Mouse (Mus musculus): ENCODE data around the gene Mup3. TPM values are rescaled to one million over a fixed set of nuclear protein-coding genes. Genes with fewer than 3 reads are reported as not detected.
"Not testable (repeated sequence)": the region's sequence is repeated elsewhere in the genome, so short reads cannot be mapped to it uniquely, and the experiment has no call there.

The Mup3 gene
- polyA plus RNA-seq (2014; fragmentation: Nextera tagmentation; extraction: Ambion mirVana), result not detected in 2 replicates

DNA sequence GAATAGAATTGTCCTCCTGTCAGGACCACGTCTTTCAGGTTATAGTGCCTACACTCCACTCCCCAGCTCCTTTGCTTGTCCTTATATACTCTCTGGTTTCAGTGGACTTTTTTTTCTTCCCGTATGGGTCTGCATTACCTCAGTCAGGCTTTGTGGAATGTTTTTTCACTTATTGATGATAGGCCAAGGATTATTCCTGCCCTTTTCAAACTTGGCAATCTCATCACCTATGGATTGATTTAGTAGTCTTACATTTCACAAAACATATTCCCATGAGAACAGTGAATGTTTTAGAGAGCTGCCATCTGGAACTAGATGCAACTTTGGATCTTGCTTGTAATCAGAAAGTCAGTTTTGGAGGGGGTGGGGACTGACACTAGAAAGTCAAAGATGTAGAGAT lies at the start of gene Mup3:
Gene Mup3 (minus strand): TSS at position 102 of the 400 bp plus-strand sequence.
- ATAC-seq (replicated peaks; ENCODE audit: low FRiP score), result no peak
- Histone ChIP-seq H3K9me3 (ENCODE audit: control insufficient read depth, low read length) (no peaks in the 10 kb centered on the region), H3K4me2 (ENCODE audit: low read depth, low read length, severe bottlenecking) (no peak within 1 kb of the TSS), H3K4me3 (ENCODE audit: low read depth, low read length) (no peak within 1 kb of the TSS), H3K27me3 (ENCODE audit: control insufficient read depth, insufficient read depth, low read length) (no peaks in the 10 kb centered on the region), H3K9ac (ENCODE audit: low read length) (no peak within 1 kb of the TSS), H3K36me3 (ENCODE audit: control insufficient read depth, insufficient read depth, low read length) (no peaks in the 10 kb centered on the region), H3K4me1 (replicated peaks; ENCODE audit: control insufficient read depth, insufficient read depth, low read length) (no peaks in the 10 kb centered on the region), H3K27ac (ENCODE audit: low read depth, low read length) (no peak within 1 kb of the TSS)
- WGBS, result 69% methylated on average over 2 of the region's 2 CpGs
- DNase-seq (ENCODE audit: low spot score), result no peak

- no peak overlapping the region for H3K4me2 ChIP-seq (ENCODE audit: low read depth, low read length, severe bottlenecking)
- H3K27me3 ChIP-seq (ENCODE audit: control insufficient read depth, insufficient read depth, low read length), result no peaks in the 10 kb centered on the region
- ATAC-seq (replicated peaks; ENCODE audit: low FRiP score), result no peak
- H3K9ac ChIP-seq (ENCODE audit: low read length), result no peak overlapping the region
- no peaks in the 10 kb centered on the region for H3K36me3 ChIP-seq (ENCODE audit: control insufficient read depth, insufficient read depth, low read length)
- no peak for DNase-seq (ENCODE audit: low spot score)
- peaks cover 6% of the 10 kb centered on the region; the same call in 1 of the 2 replicates for H3K9me3 ChIP-seq (ENCODE audit: control insufficient read depth, low read length)
- no peaks in the 10 kb centered on the region for H3K4me1 ChIP-seq (replicated peaks; ENCODE audit: control insufficient read depth, insufficient read depth, low read length)
- H3K4me3 ChIP-seq (ENCODE audit: low read depth, low read length), result no peak overlapping the region
- H3K27ac ChIP-seq (ENCODE audit: low read depth, low read length), result no peak overlapping the region
- 71% methylated on average over 7 of the region's 7 CpGs for WGBS
These were observed 46.6 kb upstream of the Mup3 start for GRCm38 (mm10) chr4:62133706-62134105.

- not testable (repeated sequence) for H3K9ac ChIP-seq (ENCODE audit: low read length); H3K27ac ChIP-seq (ENCODE audit: low read depth, low read length); H3K27me3 ChIP-seq (ENCODE audit: control insufficient read depth, insufficient read depth, low read length); DNase-seq (ENCODE audit: low spot score); H3K36me3 ChIP-seq (ENCODE audit: control insufficient read depth, insufficient read depth, low read length); H3K9me3 ChIP-seq (ENCODE audit: control insufficient read depth, low read length); H3K4me2 ChIP-seq (ENCODE audit: low read depth, low read length, severe bottlenecking); H3K4me1 ChIP-seq (replicated peaks; ENCODE audit: control insufficient read depth, insufficient read depth, low read length); ATAC-seq (replicated peaks; ENCODE audit: low FRiP score); H3K4me3 ChIP-seq (ENCODE audit: low read depth, low read length)
- 70% methylated on average over 2 of the region's 2 CpGs for WGBS
These were observed 16.2 kb upstream of the Mup3 start for GRCm38 (mm10) chr4:62103366-62103765.

- DNase-seq (ENCODE audit: low spot score) (no peak), ATAC-seq (replicated peaks; ENCODE audit: low FRiP score) (no peak)
- Histone ChIP-seq H3K4me3 (ENCODE audit: low read depth, low read length) (no peak overlapping the region), H3K27ac (ENCODE audit: low read depth, low read length) (no peak overlapping the region), H3K9ac (ENCODE audit: low read length) (no peak overlapping the region), H3K36me3 (ENCODE audit: control insufficient read depth, insufficient read depth, low read length) (no peaks in the 10 kb centered on the region), H3K4me1 (replicated peaks; ENCODE audit: control insufficient read depth, insufficient read depth, low read length) (no peaks in the 10 kb centered on the region), H3K27me3 (ENCODE audit: control insufficient read depth, insufficient read depth, low read length) (no peaks in the 10 kb centered on the region), H3K4me2 (ENCODE audit: low read depth, low read length, severe bottlenecking) (no peak overlapping the region), H3K9me3 (ENCODE audit: control insufficient read depth, low read length) (no peaks in the 10 kb centered on the region)
- WGBS, result 87% methylated on average over 2 of the region's 2 CpGs
These were observed 811 bp upstream of the Mup3 start for GRCm38 (mm10) chr4:62087953-62088352.

DNA sequence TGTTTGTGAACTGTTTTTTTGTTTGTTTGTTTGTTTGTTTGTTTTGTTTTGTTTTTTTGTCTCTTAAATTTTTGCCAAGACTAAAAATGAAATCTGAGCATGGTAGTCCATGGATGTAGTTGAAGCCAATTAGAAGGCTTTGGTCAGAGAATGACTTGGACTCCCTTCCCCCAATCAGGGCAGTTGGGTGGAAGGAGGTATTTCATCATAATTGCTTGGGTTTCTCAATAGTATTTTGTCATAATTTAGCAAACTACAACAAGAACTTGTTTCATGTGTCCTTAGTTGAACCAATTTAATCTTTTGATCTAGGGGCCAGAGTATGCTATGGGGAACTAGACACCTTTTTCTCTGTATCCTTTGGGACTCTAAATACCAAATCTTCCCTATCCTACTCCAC lies 4.4 kb downstream of the Mup3 start:
- Histone ChIP-seq H3K9me3 (ENCODE audit: control insufficient read depth, low read length) (no peaks in the 10 kb centered on the region), H3K36me3 (ENCODE audit: control insufficient read depth, insufficient read depth, low read length) (no peaks in the 10 kb centered on the region), H3K27ac (ENCODE audit: low read depth, low read length) (no peak overlapping the region), H3K4me1 (replicated peaks; ENCODE audit: control insufficient read depth, insufficient read depth, low read length) (no peaks in the 10 kb centered on the region), H3K9ac (ENCODE audit: low read length) (no peak overlapping the region), H3K4me2 (ENCODE audit: low read depth, low read length, severe bottlenecking) (no peak overlapping the region), H3K4me3 (ENCODE audit: low read depth, low read length) (no peak overlapping the region), H3K27me3 (ENCODE audit: control insufficient read depth, insufficient read depth, low read length) (no peaks in the 10 kb centered on the region)
- ATAC-seq (replicated peaks; ENCODE audit: low FRiP score) (no peak), DNase-seq (ENCODE audit: low spot score) (no peak)

DNA sequence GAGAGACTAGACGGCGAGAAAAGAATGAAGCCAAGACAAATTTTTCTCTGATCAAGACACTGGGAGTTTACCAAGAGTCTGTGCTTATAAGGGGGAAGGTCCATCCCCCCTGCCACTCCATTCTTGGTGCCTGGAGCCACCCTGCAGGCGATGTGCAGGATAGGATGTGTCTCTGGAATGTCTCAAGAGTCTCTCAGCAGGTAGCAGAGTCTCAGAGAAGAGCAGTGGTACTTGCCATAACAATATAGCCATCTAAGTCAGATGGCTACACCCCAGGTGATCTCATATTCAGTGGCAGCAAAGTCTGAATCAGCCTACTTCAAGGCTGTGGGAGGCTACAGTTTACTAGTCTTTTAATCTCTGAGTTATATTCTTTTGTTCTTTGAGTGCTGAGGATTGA lies 12.0 kb downstream of the Mup3 start:
- no peak overlapping the region for H3K4me2 ChIP-seq (ENCODE audit: low read depth, low read length, severe bottlenecking)
- no peak overlapping the region for H3K4me3 ChIP-seq (ENCODE audit: low read depth, low read length)
- DNase-seq (ENCODE audit: low spot score) (no peak), ATAC-seq (replicated peaks; ENCODE audit: low FRiP score) (no peak)
- H3K4me1 ChIP-seq (replicated peaks; ENCODE audit: control insufficient read depth, insufficient read depth, low read length), result no peaks in the 10 kb centered on the region
- H3K9me3 ChIP-seq (ENCODE audit: control insufficient read depth, low read length), result no peaks in the 10 kb centered on the region
- H3K36me3 ChIP-seq (ENCODE audit: control insufficient read depth, insufficient read depth, low read length), result no peaks in the 10 kb centered on the region
- no peaks in the 10 kb centered on the region for H3K27me3 ChIP-seq (ENCODE audit: control insufficient read depth, insufficient read depth, low read length)
- WGBS, result 67% methylated on average over 3 of the region's 3 CpGs
- H3K27ac ChIP-seq (ENCODE audit: low read depth, low read length), result no peak overlapping the region
- no peak overlapping the region for H3K9ac ChIP-seq (ENCODE audit: low read length)

DNA sequence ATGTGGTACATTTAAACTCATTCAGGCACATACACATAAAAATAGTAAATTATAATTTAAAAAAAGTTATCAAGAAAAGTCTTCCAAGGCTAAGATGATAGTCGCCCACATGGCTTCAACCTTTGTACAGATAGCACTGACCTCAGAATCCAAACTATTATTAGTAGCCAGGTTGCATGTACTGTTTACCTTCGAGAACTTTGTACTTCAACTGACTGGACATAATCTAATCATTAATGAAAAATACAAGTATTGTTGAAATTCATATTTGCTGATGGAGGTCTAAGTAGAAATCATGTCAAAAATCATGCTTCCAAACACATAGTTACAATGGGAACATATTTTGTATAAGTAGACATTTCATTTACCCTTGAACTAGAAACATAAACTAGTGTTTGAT lies 32.4 kb downstream of the Mup3 start:
- WGBS, result 82% methylated on average over 2 of the region's 2 CpGs

DNA sequence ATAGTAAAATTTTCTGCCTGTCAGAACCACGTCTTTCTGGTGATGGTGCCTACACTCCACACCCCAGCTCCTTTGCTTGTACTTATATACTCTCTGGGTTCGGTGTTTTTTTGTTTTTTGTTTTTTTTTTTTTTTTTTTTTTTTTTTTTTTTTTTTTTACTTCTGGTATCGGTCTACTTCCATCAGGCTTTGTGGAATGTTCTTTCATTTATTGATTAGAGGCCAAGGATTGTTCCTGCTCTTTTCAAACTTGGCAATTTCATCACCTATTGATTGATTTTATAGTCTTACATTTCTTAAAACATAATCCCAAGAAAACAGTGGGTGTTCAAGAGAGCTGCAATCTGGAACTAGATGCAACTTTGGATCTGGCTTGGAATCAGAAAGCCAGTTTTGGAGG lies 33.1 kb downstream of the Mup3 start, which contains the start of gene Mup20:
Gene Mup20 (minus strand): TSS at position 101 of the 400 bp plus-strand sequence.
- WGBS, result 100% methylated on average over 2 of the region's 3 CpGs
- H3K27ac ChIP-seq (ENCODE audit: low read depth, low read length); H3K4me2 ChIP-seq (ENCODE audit: low read depth, low read length, severe bottlenecking); ATAC-seq (replicated peaks; ENCODE audit: low FRiP score); H3K9me3 ChIP-seq (ENCODE audit: control insufficient read depth, low read length); DNase-seq (ENCODE audit: low spot score); H3K4me3 ChIP-seq (ENCODE audit: low read depth, low read length); H3K9ac ChIP-seq (ENCODE audit: low read length); H3K27me3 ChIP-seq (ENCODE audit: control insufficient read depth, insufficient read depth, low read length); H3K4me1 ChIP-seq (replicated peaks; ENCODE audit: control insufficient read depth, insufficient read depth, low read length); H3K36me3 ChIP-seq (ENCODE audit: control insufficient read depth, insufficient read depth, low read length): not testable (repeated sequence)

More for the DNA sequence above, 32.4 kb downstream of the Mup3 start:
- not testable (repeated sequence) for H3K9me3 ChIP-seq (ENCODE audit: control insufficient read depth, low read length); H3K4me3 ChIP-seq (ENCODE audit: low read depth, low read length); H3K36me3 ChIP-seq (ENCODE audit: control insufficient read depth, insufficient read depth, low read length); H3K4me2 ChIP-seq (ENCODE audit: low read depth, low read length, severe bottlenecking); ATAC-seq (replicated peaks; ENCODE audit: low FRiP score); H3K4me1 ChIP-seq (replicated peaks; ENCODE audit: control insufficient read depth, insufficient read depth, low read length); H3K9ac ChIP-seq (ENCODE audit: low read length); DNase-seq (ENCODE audit: low spot score); H3K27me3 ChIP-seq (ENCODE audit: control insufficient read depth, insufficient read depth, low read length); H3K27ac ChIP-seq (ENCODE audit: low read depth, low read length)
